Mouse (Mus musculus): Measurements from ENCODE around the gene Atf4.
A peak's percentile ranks its signal among the peaks of the same experiment; 100 is the strongest.

The Atf4 gene

DNA sequence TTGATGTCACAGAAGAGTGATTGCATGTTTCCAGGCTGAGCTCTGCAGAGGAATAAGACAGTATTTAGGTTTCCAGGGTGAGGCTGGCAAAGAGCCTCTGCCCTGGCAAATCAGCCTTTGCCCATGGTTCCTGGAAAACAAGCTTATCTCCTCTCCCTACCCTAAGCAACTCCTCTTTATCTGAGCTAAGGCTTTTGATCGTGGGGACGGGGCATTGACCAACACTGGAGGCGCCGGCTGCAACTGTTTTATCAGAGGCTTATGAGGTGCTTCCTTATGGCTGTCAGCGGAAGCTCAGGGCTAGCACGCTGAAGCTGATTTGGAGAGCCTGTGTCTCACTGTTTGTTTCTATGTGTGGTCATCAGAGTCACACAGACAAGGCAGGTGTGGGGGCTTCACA, 4.4 kb upstream of the Atf4 start:
- no peak for DNase-seq

DNA sequence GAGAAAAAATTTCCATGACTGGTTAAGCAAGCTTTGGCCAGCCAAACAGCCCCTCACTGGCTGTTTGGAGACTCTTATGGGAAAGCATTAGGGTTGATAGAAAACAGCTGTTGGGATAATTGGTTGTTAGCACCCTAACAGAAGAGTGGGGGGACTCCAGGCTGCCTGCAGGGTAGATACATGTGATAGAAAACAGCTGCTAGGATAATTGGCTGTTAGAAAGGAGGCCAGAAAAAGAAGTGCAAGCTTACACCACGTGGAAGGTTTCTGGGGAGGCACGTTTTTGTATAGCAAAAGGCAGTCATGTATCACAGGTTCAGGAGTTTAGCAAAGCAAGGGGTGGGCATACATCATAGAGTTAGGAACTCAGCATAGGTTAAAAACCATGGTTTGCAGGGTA, 1.5 kb upstream of the Atf4 start:
- DNase-seq: no peak

DNA sequence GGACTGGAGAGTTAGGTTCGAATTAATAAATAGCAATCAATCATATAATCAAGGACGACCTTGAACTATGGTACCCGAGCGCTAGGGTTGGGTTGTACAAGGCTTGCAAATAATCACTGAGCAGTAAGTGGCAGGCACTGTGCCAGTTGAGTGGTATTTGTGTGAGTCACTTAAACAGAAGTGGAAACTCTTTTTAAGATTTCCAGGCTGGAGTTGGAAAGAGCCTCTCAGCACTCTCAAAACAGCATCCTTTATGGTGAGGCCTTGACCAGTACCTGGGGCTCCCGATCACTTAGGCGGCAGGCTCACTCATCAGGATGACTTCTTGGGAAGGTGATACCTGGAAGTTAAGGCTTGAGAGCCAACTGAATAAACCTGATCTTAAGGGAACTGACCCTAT, 777 bp upstream of the Atf4 start:
- no peak for DNase-seq

DNA sequence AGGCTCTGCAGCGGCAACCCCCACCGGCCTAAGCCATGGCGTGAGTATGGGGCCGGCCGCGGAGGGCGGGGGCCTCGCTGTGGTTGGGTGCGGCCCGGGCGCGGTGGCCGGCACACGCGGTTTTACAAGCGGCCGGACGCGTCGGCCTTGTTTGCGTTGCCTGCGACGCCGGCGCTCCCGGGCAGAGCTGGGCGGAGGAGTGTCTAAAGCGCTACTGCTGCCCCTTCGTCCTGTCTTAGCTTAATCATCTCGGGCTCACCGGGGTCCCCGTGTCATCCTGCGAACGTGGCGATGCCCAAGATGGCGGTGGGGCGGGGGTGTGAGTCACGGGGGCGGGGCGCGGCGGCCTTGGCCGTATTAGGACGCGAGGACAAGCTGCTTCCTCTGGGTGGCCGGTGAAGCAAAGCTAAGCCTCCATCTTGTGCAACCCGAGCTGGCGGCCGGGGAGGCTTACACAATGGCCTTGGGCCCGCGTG, 700 bp downstream of the Atf4 start:
- DNase-seq: peak; percentile 73

DNA sequence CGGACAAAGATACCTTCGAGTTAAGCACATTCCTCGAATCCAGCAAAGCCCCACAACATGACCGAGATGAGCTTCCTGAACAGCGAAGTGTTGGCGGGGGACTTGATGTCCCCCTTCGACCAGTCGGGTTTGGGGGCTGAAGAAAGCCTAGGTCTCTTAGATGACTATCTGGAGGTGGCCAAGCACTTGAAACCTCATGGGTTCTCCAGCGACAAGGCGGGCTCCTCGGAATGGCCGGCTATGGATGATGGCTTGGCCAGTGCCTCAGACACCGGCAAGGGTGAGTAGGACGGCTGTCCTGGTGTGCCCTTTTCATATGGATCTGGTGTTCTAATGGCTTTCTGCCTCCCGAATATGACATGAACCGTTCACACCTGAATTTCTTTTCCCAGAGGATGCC, 1.3 kb downstream of the Atf4 start:
- DNase-seq: no peak

DNA sequence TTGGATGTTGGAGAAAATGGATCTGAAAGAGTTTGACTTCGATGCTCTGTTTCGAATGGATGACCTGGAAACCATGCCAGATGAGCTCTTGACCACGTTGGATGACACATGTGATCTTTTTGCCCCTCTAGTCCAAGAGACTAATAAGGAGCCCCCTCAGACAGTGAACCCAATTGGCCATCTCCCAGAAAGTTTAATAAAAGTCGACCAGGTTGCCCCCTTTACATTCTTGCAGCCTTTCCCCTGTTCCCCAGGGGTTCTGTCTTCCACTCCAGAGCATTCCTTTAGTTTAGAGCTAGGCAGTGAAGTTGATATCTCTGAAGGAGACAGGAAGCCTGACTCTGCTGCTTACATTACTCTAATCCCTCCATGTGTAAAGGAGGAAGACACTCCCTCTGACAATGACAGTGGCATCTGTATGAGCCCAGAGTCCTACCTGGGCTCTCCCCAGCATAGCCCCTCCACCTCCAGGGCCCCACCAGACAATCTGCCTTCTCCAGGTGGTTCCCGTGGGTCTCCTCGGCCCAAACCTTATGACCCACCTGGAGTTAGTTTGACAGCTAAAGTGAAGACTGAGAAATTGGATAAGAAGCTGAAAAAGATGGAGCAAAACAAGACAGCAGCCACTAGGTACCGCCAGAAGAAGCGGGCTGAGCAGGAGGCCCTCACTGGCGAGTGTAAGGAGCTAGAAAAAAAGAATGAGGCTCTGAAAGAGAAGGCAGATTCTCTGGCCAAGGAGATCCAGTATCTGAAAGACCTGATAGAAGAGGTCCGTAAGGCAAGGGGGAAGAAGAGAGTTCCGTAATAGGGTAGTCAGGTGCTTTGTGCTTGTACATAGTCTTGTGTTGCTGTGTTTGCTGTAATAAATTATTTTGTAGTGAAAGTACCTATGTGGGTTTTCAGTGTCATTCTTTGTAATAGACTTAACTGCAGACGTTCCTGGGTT, 1.9 kb downstream of the Atf4 start:
- no peak for DNase-seq

DNA sequence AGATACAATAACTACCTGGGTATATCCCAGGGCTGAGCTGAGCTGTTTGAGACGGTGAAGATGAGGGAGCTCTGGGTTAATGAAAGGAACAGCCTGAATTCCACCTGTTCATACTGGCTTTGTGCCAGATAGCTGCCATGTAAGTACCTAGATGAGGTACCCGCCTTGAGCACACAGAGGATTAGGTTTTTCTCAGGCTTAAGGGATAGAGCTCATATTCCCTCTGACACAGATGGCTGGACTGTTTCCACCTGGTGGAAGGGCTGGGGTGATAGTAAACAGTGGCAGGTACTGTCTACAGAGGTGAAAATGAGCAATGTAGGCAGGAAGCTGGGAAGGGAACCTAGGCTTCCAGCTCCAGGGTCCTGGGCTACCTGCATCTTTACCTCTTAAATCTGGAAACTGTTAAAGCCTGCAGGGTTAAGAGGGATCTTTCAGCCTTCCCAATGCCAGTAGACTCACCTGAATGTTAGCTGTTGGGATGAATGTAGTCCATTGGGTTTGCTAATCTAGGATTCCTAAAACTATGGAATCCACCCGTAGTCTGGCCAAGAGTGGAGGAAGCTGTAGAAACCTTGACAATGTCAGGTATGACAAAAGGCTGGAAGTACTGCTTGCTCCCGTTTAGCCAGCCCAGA, 2.7 kb downstream of the Atf4 start:
- no peak for DNase-seq

DNA sequence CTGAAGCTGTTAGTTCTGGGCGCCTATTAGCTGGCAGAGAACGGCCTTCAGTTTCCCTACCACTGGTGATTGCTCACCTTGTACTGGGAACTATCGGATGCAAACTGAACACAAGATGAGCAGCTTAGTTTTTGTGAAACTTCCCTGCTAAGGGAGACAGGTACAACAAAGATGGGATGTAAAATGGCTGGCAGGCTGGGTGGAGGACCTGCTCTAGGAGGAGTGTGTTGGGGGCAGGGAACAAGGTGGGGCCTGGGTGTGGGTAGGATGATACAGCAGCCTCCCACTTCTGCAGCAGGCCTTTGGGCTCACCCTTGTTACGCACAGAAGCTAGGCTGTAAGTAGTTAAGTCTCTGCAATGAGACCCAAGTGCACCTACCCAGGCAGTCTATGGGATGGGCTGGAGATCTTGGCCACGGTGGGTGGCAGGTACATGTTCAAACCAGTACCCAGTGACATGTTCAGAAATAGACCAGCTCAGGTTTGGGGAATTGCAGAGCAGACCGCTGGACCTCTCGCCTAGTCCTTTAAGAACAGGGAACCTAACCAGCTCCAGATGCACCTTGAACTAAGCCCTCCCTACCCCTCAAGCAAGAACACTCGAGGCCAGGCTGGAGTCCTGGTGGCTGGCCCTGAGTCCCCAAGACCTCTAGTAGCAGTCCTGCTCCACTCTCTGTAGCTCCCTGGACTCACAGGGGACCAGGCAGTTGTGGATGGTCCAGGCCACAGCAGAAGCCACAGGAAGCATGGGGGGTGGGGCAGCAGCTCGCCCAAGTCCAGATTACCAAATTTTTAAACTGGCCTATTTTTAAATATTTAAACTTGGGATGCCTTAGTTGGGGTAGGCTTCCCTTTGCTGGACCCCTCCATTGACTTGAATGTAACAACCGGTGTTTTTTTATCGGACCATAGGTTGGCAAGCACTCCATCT, 3.5 kb downstream of the Atf4 start:
- no peak for DNase-seq

DNA sequence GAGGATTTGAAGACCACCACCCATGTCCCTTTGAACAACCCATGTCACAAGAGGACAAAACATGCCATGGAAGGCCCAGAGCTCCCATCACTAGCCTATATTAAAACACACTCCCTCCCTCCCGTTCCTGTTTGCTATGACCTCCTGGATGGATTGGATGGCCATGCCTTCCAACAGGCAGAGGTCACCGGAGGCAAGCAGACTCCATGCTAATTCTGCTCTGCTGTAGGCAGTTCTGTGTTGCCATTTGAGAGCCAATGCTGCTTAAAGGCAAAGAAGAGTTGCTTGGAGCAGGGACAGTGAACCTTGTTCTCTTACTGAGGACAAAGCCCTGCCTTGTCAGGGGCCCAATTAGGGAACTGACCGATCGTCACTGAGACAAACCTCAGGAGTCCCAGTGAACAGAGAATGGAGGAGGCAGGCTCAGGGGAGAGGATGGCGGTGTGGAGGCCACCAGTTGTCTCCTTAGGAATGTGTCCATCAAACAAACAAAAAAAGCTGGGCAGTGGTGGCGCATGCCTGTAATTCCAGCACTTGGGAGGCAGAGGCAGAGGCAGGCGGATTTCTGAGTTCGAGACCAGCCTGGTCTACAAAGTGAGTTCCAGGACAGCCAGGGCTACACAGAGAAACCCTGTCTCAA, 4.5 kb downstream of the Atf4 start:
- no peak for DNase-seq

DNA sequence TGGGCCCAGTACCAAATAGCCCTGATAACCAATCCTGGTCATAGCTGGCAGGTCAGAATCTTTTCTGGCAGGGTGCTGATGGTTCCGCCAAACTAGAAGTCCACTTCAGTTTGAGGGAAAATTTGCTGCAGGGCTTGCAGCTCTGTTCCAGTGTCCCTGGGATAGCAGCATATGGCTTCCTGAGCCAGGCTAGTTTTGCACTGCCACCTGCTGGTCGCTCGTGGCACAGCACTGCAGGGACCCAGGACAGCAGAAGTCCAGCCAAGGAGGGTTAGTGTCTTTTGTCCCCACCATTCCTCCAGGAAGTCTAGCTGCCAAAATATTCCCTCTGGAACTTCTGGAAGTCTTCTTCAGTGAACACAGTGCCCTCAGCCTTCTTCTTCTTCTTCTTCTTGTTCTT, 5.7 kb downstream of the Atf4 start:
- peak; percentile 90 for DNase-seq

DNA sequence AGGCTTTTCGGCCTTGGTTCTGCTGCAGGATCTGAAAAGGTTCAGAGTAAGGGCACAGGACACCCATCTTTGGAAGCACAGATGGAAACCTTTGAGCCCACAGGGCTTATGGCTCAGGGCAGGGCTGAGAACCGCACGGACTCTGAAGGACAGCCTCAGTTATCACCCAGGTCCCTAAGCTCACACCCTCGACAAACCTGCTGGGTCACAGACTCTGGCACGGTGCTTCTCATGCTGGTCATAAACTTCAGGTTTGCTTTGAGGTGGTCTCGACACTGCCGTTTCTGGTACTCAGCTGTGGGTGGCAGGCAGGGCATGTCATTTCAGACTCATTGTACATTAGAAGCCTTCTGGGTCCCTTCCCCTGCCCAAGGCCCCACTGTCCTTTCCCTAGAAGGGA, 6.1 kb downstream of the Atf4 start:
- DNase-seq: no peak

DNA sequence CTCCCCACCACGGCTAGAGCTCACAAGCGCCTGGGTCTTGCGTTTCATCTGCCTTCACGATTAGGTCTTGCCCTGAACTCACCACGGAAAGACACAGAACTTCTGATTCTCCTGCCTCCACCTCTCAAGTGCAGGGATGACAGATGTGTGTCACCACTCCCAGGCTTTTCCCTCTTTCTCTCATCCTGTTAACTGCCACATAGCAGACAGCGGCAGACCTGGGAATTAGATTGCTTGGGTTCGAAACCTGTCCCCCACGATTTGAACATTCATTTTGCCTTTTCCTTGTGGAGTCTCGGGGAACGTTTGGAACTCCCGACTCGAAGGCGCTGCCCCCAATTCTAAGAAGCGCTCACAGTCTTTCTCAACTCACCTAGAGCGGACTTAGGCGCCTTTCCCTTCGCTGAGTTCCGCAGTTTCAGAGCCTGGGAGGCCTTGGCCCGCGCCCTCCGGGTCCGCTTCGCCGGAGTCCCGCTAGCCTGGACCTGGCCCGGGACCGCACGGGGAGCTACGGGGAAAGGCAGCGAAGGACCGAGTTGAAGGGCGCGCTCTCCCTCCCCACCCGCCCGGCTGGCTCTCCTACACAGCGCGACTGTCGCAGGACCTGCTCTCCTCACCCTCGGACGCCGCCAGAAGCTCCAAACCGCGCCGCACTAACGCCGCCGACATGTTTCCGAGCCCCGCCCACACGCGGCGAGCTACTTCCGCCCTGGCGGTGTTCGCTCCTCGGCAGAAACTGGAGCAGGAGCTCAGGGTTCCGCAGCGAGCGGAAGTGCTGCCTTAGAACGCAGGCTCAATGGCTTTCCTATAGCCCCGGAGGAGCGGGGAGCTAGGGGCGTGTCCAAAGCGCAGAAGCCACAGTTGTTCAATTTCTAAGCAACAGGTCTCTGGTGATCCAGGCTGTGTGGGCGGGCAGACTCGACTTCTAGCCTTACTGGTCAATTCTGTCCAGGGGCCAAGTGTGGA, 8.9 kb downstream of the Atf4 start, which contains the start of gene Rps19bp1:
Gene Rps19bp1 (minus strand): TSS at position 706 of the 966 bp plus-strand sequence.
- DNase-seq: peak; percentile 94

DNA sequence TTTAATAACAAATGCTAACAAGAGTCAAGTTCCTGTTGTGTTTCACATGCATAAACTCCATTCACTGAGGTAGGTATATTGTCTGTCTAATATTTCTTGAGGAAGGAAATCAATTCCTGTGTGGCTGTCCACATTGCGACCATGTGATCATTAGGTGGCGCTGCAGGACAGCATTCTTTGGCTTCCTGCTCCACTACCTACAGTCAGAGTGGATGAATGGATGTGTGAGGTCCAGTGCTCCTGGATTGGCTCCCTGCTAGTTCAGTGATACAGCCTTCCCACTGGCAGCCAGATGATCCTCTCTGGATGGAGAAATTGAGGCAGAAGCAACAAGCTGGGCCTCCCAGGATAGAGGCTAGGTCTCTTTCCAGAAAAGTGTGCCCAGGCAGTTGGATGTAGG, 11.3 kb downstream of the Atf4 start:
- peak; percentile 82 for DNase-seq

DNA sequence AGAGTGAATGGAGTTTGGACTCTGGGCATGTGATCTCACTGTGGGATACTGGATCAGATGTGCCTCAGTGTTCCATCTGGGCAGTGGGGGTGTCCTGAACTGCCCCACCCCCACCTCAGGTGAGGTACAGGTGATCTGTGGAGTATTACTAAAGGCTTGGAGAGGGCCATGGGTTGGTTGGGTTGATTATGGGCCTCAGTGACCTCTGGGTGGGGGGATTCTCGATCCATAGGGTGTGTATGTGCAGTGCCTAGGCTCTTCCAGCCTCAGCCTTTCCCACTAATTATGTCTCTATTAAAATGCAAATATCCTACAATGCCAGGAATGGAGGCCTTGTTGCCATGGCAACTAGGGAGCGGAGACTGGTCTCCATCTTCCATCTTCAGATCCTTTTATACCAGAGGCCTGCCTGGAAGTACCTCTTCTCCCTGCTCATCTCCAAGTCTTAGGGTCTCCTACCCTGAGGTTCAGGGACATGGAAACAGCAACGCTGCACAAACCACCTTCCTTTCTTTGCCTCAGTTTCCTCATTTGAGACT, 16.9 kb downstream of the Atf4 start:
- no peak for DNase-seq

DNA sequence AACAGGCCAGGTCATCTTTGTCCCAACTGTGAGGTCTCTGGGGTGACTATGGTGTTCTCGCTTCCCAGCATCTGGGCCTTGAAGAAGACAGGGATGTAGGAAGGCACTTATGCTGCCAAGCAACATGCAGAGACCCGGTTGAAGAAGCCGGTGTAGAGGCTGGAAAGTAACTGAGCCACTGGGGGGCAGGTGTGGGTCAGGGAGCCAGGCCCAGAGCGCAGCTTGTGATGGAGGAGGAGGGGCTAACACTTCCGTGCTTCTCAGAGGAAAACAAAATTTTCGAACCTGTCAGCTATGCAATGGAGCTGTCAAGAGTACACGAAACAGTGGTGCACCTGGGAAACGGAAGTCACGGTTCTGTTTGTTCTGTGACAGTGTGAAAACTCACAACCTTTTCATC, 22.1 kb downstream of the Atf4 start:
- DNase-seq: peak; percentile 54

DNA sequence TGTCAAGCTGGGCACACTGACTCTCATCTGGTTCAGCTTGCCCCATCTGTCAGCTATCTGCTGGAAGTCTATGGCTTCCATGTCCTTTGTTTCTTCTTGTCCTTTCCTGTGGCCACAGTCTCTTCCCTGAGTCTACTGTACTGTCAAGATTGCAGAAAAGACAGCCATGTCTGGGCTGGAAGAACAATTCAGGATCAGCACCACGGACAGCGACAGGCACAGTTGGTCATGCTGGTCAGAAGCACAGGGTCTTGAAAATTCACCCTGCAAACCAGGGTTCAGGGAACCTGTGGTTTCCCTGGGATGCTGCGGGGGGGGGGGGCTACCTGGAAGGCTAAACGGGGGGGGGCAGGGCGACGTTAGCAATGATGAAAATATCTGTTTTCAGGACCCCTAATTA, 22.6 kb downstream of the Atf4 start:
- DNase-seq: peak; percentile 85

DNA sequence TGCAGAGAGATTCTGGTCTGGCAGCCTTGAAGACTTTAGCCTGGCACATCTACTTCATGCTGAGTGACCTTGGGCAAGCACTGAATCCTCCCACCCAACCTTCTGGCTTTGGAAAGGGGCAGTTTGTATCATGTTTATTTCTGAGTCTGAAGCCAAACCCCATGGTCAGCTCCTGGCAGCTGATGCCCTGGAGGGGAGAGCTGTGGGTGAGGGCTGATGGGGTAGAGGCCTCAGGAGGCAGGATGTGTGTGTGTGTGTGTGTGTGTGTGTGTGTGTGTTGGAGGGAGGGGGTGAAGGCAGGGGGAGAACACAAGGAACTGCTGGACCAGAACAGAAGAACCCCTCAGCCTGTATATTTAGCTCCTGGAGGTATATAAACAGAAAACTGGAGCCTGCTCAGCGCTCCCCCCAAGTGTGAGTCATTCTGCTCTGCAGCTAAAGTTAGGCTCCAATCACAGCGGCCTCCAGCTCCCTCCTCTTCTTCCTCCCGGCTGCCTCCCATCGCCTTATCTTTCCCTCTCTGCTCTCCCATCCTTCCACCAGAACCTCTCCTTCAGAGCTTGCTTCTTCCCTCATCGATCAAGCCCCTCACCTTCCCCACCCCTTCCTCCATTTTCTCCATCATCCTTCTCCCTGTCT, 23.3 kb downstream of the Atf4 start:
- no peak for DNase-seq

DNA sequence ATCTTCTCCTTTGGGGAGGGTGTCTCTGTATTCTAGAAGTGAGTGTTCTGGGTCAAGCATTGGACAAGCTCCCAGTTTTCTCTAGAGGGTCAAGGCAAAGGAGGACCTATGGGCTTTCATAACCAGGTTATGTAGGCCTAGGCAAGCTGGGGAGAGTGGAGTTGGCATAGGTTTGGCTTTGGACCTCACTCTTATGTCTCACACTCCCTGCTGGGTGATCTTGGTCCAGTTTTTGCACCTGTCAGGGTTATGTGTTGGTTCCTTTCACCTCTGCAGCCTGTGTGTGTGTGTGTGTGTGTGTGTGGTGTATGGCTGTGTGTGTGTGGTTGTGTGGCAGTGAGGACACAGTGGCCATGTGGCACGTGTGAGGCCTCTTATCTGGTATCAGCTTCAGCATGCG, 24.1 kb downstream of the Atf4 start:
- no peak for DNase-seq

DNA sequence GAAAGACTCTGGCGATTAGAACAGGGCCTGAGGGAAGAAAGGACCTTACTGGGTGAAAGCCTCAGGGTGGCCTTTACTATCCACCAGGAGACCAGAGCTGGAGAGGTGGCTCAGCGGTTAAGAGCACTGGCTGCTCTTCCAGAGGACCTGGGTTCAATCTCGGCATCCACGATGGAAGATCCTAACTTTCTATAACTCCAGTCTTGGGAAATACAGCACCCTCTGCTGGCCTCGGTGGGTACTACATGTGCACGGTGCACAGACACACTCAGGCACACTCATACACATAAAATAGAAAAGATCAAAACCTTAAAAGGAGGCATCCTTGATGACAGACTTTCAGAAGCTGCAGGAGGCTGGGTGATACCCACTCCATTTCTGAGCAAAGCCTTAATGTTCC, 25.7 kb downstream of the Atf4 start:
- DNase-seq: peak; percentile 77

DNA sequence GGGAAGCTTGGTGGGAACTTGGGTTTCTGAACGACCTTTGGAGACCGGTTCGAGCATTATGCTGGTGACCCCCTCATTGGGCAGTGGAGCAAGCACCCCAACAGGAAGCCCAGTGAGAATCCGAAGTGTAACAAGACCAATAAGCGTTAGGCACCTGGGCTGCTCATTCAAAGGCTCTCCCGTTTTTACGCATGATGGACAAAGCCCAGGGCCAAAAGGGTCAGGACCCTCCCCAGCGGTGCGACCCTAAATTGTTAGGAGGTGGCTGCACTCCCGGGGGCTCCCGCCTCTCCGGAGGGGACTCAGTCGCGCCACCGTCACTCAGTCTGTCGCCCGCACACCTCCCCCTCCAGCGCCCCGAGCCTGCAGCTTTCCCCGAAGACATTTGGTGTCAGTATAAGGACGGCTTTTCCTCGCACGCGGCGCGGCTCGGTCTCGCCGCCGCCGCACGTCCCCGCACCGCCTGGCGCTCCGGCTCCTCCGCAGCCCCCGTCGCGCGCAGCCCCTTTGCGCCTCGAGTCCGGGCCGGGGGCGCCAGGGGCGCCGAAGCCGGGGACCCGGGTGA, 31.9 kb downstream of the Atf4 start, which contains the start of gene Cacna1i:
Gene Cacna1i (plus strand): TSS at position 388 of the 565 bp plus-strand sequence.
- DNase-seq: peak; percentile 55
